Mouse (Mus musculus) liver, embryonic 16.5 days (tissue): ENCODE results near the gene Foxred1. TPM values are rescaled to one million over a fixed set of nuclear protein-coding genes. Genes with fewer than 3 reads are reported as not detected.

Experiments
- ATAC-seq: fragments of 200-750 bp; cut with Nextera tagmentation; 2 replicates; pipeline ENCODE4 v1.8.0; 2017; ENCODE audit warnings: low read depth, mild to moderate bottlenecking, moderate number of reproducible peaks, moderate library complexity
- H3K27ac ChIP-seq: fragments of 300-500 bp; sonication (generic); 2 replicates; pipeline ENCODE4 v1.5.1; 2014; ENCODE audit warnings: mild to moderate bottlenecking, low read length
- H3K27me3 ChIP-seq: fragments of 300-500 bp; sonication (generic); 2 replicates; pipeline ENCODE4 v1.6.1; 2014; ENCODE audit warnings: low read depth, low read length, mixed read lengths; ENCODE audit not compliant: control insufficient read depth, insufficient read depth
- H3K36me3 ChIP-seq: fragments of 300-500 bp; sonication (generic); 2 replicates; pipeline ENCODE4 v1.6.1; 2014; ENCODE audit warnings: mild to moderate bottlenecking; ENCODE audit not compliant: control insufficient read depth, insufficient read depth
- H3K4me1 ChIP-seq: fragments of 300-500 bp; sonication (generic); 2 replicates; pipeline ENCODE4 v1.6.1; 2014; ENCODE audit warnings: low read depth, low read length, mixed read lengths; ENCODE audit not compliant: control insufficient read depth
- H3K4me2 ChIP-seq: fragments of 300-500 bp; sonication (generic); 2 replicates; pipeline ENCODE4 v1.6.1; 2014; ENCODE audit warnings: low read depth, low read length, mixed read lengths
- H3K4me3 ChIP-seq: fragments of 300-500 bp; sonication (generic); 2 replicates; pipeline ENCODE4 v1.5.1; 2014; ENCODE audit warnings: low read depth, mild to moderate bottlenecking, low read length
- H3K9ac ChIP-seq: fragments of 300-500 bp; sonication (generic); 2 replicates; pipeline ENCODE4 v1.6.1; 2014; ENCODE audit warnings: low read depth, low read length
- H3K9me3 ChIP-seq: fragments of 300-500 bp; sonication (generic); replicated peaks from 2 replicates; pipeline ENCODE4 v1.6.1; 2016; ENCODE audit warnings: low read length; ENCODE audit not compliant: control insufficient read depth
- WGBS: fragments of 180-500 bp; shearing (Covaris S2); extraction: QIAGEN DNeasy Blood & Tissue Kit; methylation state at CpG from one replicate; pipeline ENCODE4 v1.1.7; 2014; ENCODE audit not compliant: insufficient replicate concordance; 5-methylcytosine and 5-hydroxymethylcytosine counted together
- polyA plus RNA-seq: library from polyadenylated mRNA; unstranded; fragments of >200 nt; fragmentation: Nextera tagmentation; extraction: Ambion mirVana; gene quantifications from 2 replicates; pipeline ENCODE4 v1.2.1, GENCODE M21; 2015

Gene Foxred1
- polyA plus RNA-seq, 1 experiment from 2014 or later, result 20.2 TPM

DNA sequence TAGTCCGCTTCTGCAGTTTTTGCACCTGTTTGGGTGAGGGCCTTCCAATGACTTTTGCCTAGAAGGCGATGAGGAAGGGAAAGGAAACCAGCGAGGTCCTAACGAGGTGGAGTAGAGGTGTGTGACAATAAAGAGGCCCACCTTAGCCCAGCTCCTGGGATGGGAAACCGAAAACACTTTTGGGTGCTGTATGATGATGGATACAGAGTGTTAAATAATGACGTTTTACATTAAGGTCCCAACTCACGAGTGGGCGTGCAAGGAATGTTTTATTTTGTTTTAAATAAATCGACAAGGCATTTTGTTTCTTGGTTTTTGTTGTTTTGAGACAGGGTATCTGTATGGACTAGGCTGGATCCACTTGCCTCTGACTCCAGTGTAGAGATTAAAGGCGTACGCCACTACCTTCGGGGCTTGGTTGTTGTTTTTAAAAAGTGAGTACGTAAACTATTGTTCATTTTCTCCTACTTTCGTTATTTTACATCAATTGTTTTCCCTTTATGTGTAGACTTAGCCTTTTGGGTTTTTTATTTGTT is 34.7 kb downstream of the Foxred1 start:
- Histone ChIP-seq H3K9me3 (no peaks in the 10 kb centered on the region), H3K27me3 (no peaks in the 10 kb centered on the region), H3K9ac (peak overlapping the region; percentile 26; the same call in 1 of the 2 replicates), H3K27ac (no peak overlapping the region), H3K4me1 (peaks cover 13% of the 10 kb centered on the region), H3K4me2 (peak overlapping the region; percentile 94), H3K4me3 (peak overlapping the region; percentile 76), H3K36me3 (no peaks in the 10 kb centered on the region)
- ATAC-seq, result no peak
- 39% methylated on average over 14 of the region's 14 CpGs for WGBS

DNA sequence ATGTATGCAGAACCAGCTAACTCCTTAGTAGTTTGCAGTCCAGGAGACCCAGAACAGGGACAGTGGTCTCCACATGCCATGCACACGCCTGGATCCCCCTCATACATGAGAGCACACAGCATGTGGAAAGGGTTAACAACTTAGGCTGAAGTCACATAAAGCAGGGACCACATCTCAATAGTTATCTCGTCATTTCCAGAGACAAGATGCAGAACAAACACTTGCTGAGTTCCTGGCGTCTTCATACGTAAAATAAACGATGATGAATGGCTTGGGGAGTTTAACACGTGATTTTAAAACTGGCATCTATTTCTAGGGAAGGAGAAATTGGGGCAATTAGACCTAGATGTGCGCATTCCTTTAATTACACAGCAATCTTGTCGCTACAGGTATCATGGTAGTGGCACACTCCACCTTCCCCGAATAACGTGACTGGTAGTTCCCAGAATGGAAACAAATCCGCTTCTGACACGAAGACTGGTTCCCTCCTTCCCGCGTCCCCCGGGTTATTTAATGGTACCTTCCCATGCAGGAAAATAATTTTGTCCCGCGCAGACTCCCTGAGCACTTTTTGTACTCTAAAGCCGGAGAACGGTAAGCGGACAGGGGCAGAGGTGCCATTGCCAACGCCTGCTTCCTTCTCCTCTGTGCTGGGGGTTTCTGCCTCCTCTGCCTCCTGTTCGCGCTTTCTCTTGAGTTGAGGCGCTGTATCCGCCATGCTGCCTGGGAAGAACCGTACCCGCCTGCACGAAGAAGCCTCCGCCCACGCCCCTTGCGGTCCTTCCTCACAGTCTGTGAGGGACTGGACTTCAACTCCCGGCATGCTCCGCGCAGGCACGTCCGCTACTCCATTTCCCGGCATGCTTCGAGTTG is 35.4 kb downstream of the Foxred1 start, which contains the start of gene Dcps:
Dcps (minus strand) TSS at position 811 of the 873 bp plus-strand sequence.
- Histone ChIP-seq H3K36me3 (peaks cover 3% of the 10 kb centered on the region), H3K4me3 (peak within 1 kb of the TSS; percentile 76), H3K27ac (peak within 1 kb of the TSS; percentile 85), H3K9me3 (no peaks in the 10 kb centered on the region), H3K9ac (peak within 1 kb of the TSS; percentile 73), H3K4me1 (peaks cover 13% of the 10 kb centered on the region), H3K4me2 (peak within 1 kb of the TSS; percentile 94), H3K27me3 (no peaks in the 10 kb centered on the region)
- under 1% methylated on average over 38 of the region's 38 CpGs for WGBS
- peak; percentile 99 for ATAC-seq

DNA sequence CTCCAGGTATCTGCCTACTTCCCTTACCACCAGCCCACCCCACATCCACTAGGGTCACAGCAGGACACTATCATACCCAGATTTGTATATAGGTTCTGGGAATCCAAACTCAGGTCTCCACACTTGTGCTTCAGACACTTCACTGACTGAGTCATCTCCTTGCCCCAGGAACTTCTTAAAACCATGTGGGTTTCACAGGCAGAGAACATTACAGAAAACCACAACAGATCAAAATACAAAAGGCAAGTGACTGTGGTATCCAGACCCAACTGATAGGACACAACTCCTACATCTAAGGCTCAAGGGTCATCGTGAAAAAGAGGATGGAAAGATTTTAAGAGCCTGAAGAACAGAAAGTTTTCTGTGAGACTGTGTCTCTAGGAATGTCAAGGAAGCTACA is 37.5 kb downstream of the Foxred1 start:
- Histone ChIP-seq H3K27me3 (no peaks in the 10 kb centered on the region), H3K9me3 (no peaks in the 10 kb centered on the region), H3K4me3 (no peak overlapping the region), H3K27ac (no peak overlapping the region), H3K36me3 (peaks cover 5% of the 10 kb centered on the region), H3K9ac (no peak overlapping the region), H3K4me2 (no peak overlapping the region), H3K4me1 (peaks cover 13% of the 10 kb centered on the region)
- 50% methylated on average over 1 of the region's 1 CpGs for WGBS
- ATAC-seq, result no peak

DNA sequence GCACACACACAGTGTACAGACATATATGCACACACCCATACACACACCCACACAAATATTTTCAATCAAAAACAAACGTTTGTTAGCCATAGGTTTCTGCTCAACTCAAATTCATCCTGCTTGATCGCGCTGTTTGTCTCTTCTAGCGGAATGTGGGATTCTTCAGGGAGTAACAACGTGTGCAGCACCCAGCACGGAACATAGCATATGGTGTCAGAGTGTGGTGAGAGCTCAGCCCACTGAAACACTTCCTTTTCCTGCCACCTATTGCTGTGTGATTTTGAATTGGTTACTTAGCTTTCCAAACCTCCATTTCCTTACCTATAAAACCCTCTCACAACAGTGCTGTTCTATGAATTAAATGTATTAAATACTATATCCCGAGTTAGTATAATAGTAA is 40.8 kb downstream of the Foxred1 start:
- peaks cover 5% of the 10 kb centered on the region for H3K36me3 ChIP-seq
- H3K4me3 ChIP-seq, result no peak overlapping the region
- ATAC-seq, result no peak
- WGBS, result 76% methylated on average over 7 of the region's 7 CpGs
- H3K9me3 ChIP-seq, result no peaks in the 10 kb centered on the region
- H3K9ac ChIP-seq, result no peak overlapping the region
- H3K27me3 ChIP-seq, result no peaks in the 10 kb centered on the region
- no peak overlapping the region for H3K27ac ChIP-seq
- peaks cover 15% of the 10 kb centered on the region for H3K4me1 ChIP-seq
- no peak overlapping the region for H3K4me2 ChIP-seq

DNA sequence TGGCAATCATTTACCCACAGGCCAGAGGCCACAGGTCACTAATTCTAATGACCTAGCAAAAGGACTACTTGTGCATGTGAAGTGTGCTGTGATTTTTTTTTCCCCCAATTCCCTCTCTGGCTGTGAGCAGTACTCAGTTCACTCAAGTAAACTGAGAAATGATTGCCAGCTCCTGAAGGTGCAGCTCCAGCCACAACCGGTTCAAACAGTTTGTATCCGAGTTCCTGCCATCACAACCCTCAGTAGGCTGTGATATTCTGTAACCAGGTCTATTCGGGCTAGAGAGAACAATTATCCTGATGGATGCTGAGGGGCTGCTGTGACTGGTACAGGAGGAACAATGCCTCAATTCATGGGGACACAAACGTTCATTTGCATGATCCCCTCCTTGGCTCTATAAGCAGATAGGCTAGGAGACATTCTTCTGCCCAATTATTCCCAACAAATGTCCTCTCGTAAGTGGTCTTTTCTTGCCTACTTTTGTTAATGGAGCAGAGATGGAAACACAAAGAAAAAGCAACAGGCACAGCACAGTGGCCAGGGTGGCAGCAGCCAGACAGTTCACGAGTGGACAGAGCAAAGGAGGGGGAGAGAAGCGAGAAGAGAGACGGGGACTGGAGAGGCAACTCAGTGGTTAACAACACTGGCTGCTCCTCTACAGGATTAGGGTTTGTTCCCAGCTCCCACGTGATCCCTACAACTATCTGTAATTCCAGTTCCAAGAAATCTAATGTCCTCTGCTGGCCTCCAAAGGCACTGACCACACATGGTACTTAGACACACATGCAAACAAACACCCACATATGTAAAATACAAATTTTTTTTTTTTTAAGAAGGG is 43.8 kb downstream of the Foxred1 start:
- H3K4me3 ChIP-seq, result no peak overlapping the region
- H3K9ac ChIP-seq, result no peak overlapping the region
- peaks cover 5% of the 10 kb centered on the region for H3K36me3 ChIP-seq
- H3K9me3 ChIP-seq, result no peaks in the 10 kb centered on the region
- no peak overlapping the region for H3K4me2 ChIP-seq
- WGBS, result 60% methylated on average over 9 of the region's 9 CpGs
- no peaks in the 10 kb centered on the region for H3K27me3 ChIP-seq
- H3K27ac ChIP-seq, result peak overlapping the region; percentile 6
- H3K4me1 ChIP-seq, result peaks cover 3% of the 10 kb centered on the region; the same call in 1 of the 2 replicates
- peak; percentile 52 for ATAC-seq

DNA sequence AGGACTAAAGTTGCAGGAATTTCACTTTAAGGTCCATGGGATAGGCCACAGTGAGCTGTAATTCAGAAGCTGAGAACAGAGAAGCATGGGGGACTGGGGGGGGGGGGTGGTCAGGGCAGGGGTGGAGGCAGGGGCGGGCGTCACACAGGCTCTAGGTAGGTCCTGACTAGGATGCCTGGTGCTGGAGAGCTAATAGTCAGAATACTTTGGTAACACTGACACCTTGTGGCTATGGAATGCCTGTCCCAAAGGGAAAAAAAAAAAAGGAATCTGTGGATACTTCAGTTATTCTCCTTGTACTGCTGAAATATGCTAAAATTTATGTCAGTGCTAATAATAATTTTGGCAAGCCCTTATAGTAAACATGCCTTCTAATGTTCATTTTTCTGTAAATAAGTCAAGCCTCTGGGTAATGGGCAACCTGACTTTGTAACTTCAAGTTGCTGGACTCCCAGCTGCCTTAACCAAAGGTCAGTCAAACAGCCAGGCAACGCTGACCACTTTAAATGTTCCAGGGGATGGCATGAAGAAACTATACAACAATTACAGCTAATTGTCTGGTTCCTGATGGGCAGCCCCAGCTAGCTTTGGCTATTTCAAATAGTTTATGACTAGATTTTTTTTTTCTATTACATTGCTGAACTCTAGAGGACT is 44.6 kb downstream of the Foxred1 start:
- Histone ChIP-seq H3K9me3 (no peaks in the 10 kb centered on the region), H3K9ac (no peak overlapping the region), H3K4me2 (no peak overlapping the region), H3K4me1 (peaks cover 3% of the 10 kb centered on the region; the same call in 1 of the 2 replicates), H3K36me3 (peaks cover 5% of the 10 kb centered on the region), H3K27me3 (no peaks in the 10 kb centered on the region), H3K27ac (no peak overlapping the region), H3K4me3 (no peak overlapping the region)
- WGBS, result 43% methylated on average over 3 of the region's 3 CpGs
- 0 out of 2 replicates have a peak, but pooled peaks have one; percentile 37 for ATAC-seq

DNA sequence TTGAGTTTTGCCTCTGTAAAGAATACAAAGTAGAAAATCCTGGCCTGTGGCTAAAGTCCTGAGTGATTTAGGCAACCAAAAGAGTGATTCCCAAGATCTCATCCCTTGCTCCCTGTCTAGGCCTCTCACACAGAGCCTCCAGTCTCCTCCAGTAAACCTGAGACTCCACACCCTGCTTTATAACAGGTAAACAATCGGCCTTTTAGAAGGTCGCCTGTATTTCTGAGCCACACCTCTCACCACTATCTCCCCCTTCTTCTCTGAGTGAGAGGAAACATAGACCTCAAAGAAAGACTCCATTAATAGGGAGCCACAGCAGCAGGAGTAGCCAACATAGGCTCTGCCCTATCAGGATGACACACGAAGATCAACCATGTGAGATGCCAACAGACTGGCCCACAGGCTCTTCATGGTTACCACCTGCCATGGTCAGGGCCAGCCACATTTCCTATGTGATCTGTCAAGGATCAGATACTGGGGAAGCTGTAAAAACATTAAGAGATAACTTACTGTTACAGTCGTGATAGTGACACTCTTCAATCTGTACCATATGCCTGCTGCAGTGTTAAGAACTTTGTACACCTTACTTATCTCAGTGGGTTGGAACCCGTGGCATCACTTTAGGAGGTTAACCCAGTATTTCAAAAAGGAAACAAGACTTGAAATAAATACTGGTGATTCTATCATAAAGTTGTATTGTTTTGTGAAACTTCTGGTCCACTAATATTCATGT is 46.5 kb downstream of the Foxred1 start:
- Histone ChIP-seq H3K4me3 (no peak overlapping the region), H3K27ac (no peak overlapping the region), H3K9me3 (no peaks in the 10 kb centered on the region), H3K4me2 (no peak overlapping the region), H3K27me3 (no peaks in the 10 kb centered on the region), H3K9ac (no peak overlapping the region), H3K36me3 (no peaks in the 10 kb centered on the region), H3K4me1 (peaks cover 3% of the 10 kb centered on the region; the same call in 1 of the 2 replicates)
- ATAC-seq, result 0 out of 2 replicates have a peak, but pooled peaks have one; percentile 9
- 38% methylated on average over 5 of the region's 5 CpGs for WGBS
